Mouse (Mus musculus): Measurements from ENCODE around the gene Bcl2l11. TPM values are rescaled to one million over a fixed set of nuclear protein-coding genes. Genes with fewer than 3 reads are reported as not detected.

Gene Bcl2l11
- total RNA-seq, 2 experiments from 2014 or later = 6.1 to 7.0 TPM

GRCm38 (mm10) chr2:128208541-128208940 lies 82.7 kb downstream of the Bcl2l11 start:
- DNase-seq (ENCODE audit: low spot score in 2 of 2) = no peak

- DNase-seq (ENCODE audit: low spot score in 2 of 2) = no peak
Observed at GRCm38 (mm10) chr2:128209841-128210329, 84.0 kb downstream of the Bcl2l11 start.

DNA sequence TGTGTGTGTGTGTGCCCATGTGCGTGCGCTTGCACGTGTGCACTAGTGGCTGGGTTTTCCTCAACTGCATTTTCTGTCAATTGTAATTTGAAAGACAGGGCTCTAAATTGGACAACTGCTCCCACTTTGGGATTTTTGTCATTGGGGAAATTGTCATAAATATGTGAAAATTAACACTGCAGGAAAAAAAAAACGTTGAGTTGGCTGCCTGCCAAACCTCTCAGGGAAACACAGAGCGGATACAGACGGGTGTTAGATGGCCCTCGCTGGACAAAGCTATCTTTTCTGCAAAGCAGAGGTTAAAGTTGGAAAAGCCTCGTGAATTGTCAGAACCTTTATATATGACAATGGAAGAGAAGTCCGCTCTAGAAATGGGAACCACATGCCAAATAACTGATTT lies 84.5 kb downstream of the Bcl2l11 start:
- DNase-seq (ENCODE audit: low spot score in 2 of 2) = no peak

- DNase-seq (ENCODE audit: low spot score in 2 of 2) = no peak
Observed at GRCm38 (mm10) chr2:128211022-128211880, 85.4 kb downstream of the Bcl2l11 start.

DNA sequence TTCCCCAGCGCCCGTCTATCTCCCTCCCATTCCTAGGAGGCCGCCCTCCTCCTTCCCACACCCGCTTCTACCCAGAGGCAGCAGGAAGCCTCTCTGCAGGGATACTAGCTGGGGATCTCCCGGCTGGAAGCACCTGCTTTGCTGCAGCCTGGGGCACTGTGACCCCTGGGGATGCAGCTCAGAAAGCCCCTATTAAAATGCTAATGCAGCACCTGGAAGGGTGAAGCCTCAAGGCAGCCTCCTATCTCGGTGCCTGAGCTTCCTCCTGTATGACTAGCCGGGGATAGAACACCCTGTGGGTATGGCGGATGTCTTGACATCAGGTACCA lies 86.0 kb downstream of the Bcl2l11 start:
- no peak for DNase-seq (ENCODE audit: low spot score in 2 of 2)
